Mouse (Mus musculus): ENCODE measurements around the gene Rph3al. TPM values are rescaled to one million over a fixed set of nuclear protein-coding genes. Genes with fewer than 3 reads are reported as not detected.

The Rph3al gene
- polyA plus RNA-seq, 1 experiment from 2014 or later = 11.2 TPM

GRCm38 (mm10) chr11:75909702-75910429, 28.4 kb downstream of the Rph3al start:
- no peaks in the 10 kb centered on the region for H3K36me3 ChIP-seq (ENCODE audit: control insufficient read depth, insufficient read depth, low read length)
- no peak overlapping the region for H3K27ac ChIP-seq (replicated peaks)
- ATAC-seq (ENCODE audit: low FRiP score, low TSS enrichment) (no peak), DNase-seq (ENCODE audit: low spot score) (no peak)
- H3K4me3 ChIP-seq (ENCODE audit: low read depth, low read length) = no peak overlapping the region
- no peaks in the 10 kb centered on the region for H3K27me3 ChIP-seq (ENCODE audit: control insufficient read depth, insufficient read depth, low read length)
- H3K9ac ChIP-seq (ENCODE audit: low read length) = no peak overlapping the region
- H3K4me2 ChIP-seq (replicated peaks; ENCODE audit: low read depth) = no peak overlapping the region
- WGBS = 89% methylated on average over 8 of the region's 9 CpGs
- no peaks in the 10 kb centered on the region; the same call in 1 of the 2 replicates for H3K4me1 ChIP-seq (replicated peaks; ENCODE audit: control insufficient read depth, insufficient read depth)
- no peaks in the 10 kb centered on the region for H3K9me3 ChIP-seq (ENCODE audit: control insufficient read depth, low read length)
- TF ChIP-seq EP300 (optimal IDR thresholded peaks at IDR 0.05) = no peak
- TF ChIP-seq CTCF (IDR thresholded peaks at IDR 0.05; ENCODE audit: low read depth) = no peak

GRCm38 (mm10) chr11:75907406-75907805, 30.8 kb downstream of the Rph3al start:
- Histone ChIP-seq H3K27ac (replicated peaks) (no peak overlapping the region), H3K27me3 (ENCODE audit: control insufficient read depth, insufficient read depth, low read length) (no peaks in the 10 kb centered on the region), H3K4me2 (replicated peaks; ENCODE audit: low read depth) (no peak overlapping the region), H3K36me3 (ENCODE audit: control insufficient read depth, insufficient read depth, low read length) (no peaks in the 10 kb centered on the region), H3K4me1 (replicated peaks; ENCODE audit: control insufficient read depth, insufficient read depth) (peaks cover 4% of the 10 kb centered on the region), H3K9me3 (ENCODE audit: control insufficient read depth, low read length) (no peaks in the 10 kb centered on the region), H3K9ac (ENCODE audit: low read length) (no peak overlapping the region), H3K4me3 (ENCODE audit: low read depth, low read length) (no peak overlapping the region)
- no peak for DNase-seq (ENCODE audit: low spot score)
- no peak for ATAC-seq (ENCODE audit: low FRiP score, low TSS enrichment)
- TF ChIP-seq EP300 (optimal IDR thresholded peaks at IDR 0.05) = no peak
- no peak for TF ChIP-seq CTCF (IDR thresholded peaks at IDR 0.05; ENCODE audit: low read depth)
- WGBS = 82% methylated on average over 4 of the region's 4 CpGs

GRCm38 (mm10) chr11:75906556-75906955, 31.7 kb downstream of the Rph3al start:
- no peak overlapping the region for H3K4me3 ChIP-seq (ENCODE audit: low read depth, low read length)
- no peaks in the 10 kb centered on the region for H3K36me3 ChIP-seq (ENCODE audit: control insufficient read depth, insufficient read depth, low read length)
- DNase-seq (ENCODE audit: low spot score) = no peak
- H3K4me1 ChIP-seq (replicated peaks; ENCODE audit: control insufficient read depth, insufficient read depth) = peaks cover 4% of the 10 kb centered on the region
- no peak overlapping the region for H3K9ac ChIP-seq (ENCODE audit: low read length)
- TF ChIP-seq EP300 (optimal IDR thresholded peaks at IDR 0.05) = no peak
- no peak for ATAC-seq (ENCODE audit: low FRiP score, low TSS enrichment)
- no peaks in the 10 kb centered on the region for H3K27me3 ChIP-seq (ENCODE audit: control insufficient read depth, insufficient read depth, low read length)
- H3K9me3 ChIP-seq (ENCODE audit: control insufficient read depth, low read length) = no peaks in the 10 kb centered on the region
- no peak overlapping the region for H3K4me2 ChIP-seq (replicated peaks; ENCODE audit: low read depth)
- no peak overlapping the region for H3K27ac ChIP-seq (replicated peaks)
- WGBS = 58% methylated on average over 12 of the region's 12 CpGs

GRCm38 (mm10) chr11:75904982-75905381, 33.2 kb downstream of the Rph3al start:
- H3K4me2 ChIP-seq (replicated peaks; ENCODE audit: low read depth) = no peak overlapping the region
- no peak overlapping the region for H3K9ac ChIP-seq (ENCODE audit: low read length)

GRCm38 (mm10) chr11:75904501-75904900, 33.7 kb downstream of the Rph3al start:
- Histone ChIP-seq H3K4me3 (ENCODE audit: low read depth, low read length) (no peak overlapping the region), H3K9ac (ENCODE audit: low read length) (no peak overlapping the region), H3K27me3 (ENCODE audit: control insufficient read depth, insufficient read depth, low read length) (no peaks in the 10 kb centered on the region), H3K27ac (replicated peaks) (0 out of 2 replicates have a peak overlapping the region, but pooled peaks have one; percentile 49), H3K4me2 (replicated peaks; ENCODE audit: low read depth) (no peak overlapping the region), H3K4me1 (replicated peaks; ENCODE audit: control insufficient read depth, insufficient read depth) (peaks cover 4% of the 10 kb centered on the region), H3K36me3 (ENCODE audit: control insufficient read depth, insufficient read depth, low read length) (no peaks in the 10 kb centered on the region), H3K9me3 (ENCODE audit: control insufficient read depth, low read length) (no peaks in the 10 kb centered on the region)
- peak; percentile 31 for ATAC-seq (ENCODE audit: low FRiP score, low TSS enrichment)
- no peak for DNase-seq (ENCODE audit: low spot score)
- 25% methylated on average over 5 of the region's 5 CpGs for WGBS
- no peak for TF ChIP-seq EP300 (optimal IDR thresholded peaks at IDR 0.05)
- no peak for TF ChIP-seq CTCF (IDR thresholded peaks at IDR 0.05; ENCODE audit: low read depth)

More at GRCm38 (mm10) chr11:75904982-75905381, 33.2 kb downstream of the Rph3al start:
- Histone ChIP-seq H3K9me3 (ENCODE audit: control insufficient read depth, low read length) (no peaks in the 10 kb centered on the region), H3K27ac (replicated peaks) (0 out of 2 replicates have a peak overlapping the region, but pooled peaks have one; percentile 49), H3K4me1 (replicated peaks; ENCODE audit: control insufficient read depth, insufficient read depth) (peaks cover 4% of the 10 kb centered on the region), H3K27me3 (ENCODE audit: control insufficient read depth, insufficient read depth, low read length) (no peaks in the 10 kb centered on the region), H3K4me3 (ENCODE audit: low read depth, low read length) (no peak overlapping the region), H3K36me3 (ENCODE audit: control insufficient read depth, insufficient read depth, low read length) (no peaks in the 10 kb centered on the region)
- 29% methylated on average over 6 of the region's 6 CpGs for WGBS
- ATAC-seq (ENCODE audit: low FRiP score, low TSS enrichment) (peak; percentile 62), DNase-seq (ENCODE audit: low spot score) (peak; percentile 42)
- no peak for TF ChIP-seq EP300 (optimal IDR thresholded peaks at IDR 0.05)

GRCm38 (mm10) chr11:75903486-75903885, 34.7 kb downstream of the Rph3al start:
- peaks cover 4% of the 10 kb centered on the region for H3K4me1 ChIP-seq (replicated peaks; ENCODE audit: control insufficient read depth, insufficient read depth)
- H3K27me3 ChIP-seq (ENCODE audit: control insufficient read depth, insufficient read depth, low read length) = no peaks in the 10 kb centered on the region
- H3K9ac ChIP-seq (ENCODE audit: low read length) = no peak overlapping the region
- no peak overlapping the region for H3K4me3 ChIP-seq (ENCODE audit: low read depth, low read length)
- H3K9me3 ChIP-seq (ENCODE audit: control insufficient read depth, low read length) = no peaks in the 10 kb centered on the region
- WGBS = 82% methylated on average over 3 of the region's 3 CpGs
- peak; percentile 58 for DNase-seq (ENCODE audit: low spot score)
- TF ChIP-seq EP300 (optimal IDR thresholded peaks at IDR 0.05) (no peak), CTCF (IDR thresholded peaks at IDR 0.05; ENCODE audit: low read depth) (peak; percentile 80)
- H3K27ac ChIP-seq (replicated peaks) = no peak overlapping the region
- no peaks in the 10 kb centered on the region for H3K36me3 ChIP-seq (ENCODE audit: control insufficient read depth, insufficient read depth, low read length)
- no peak overlapping the region for H3K4me2 ChIP-seq (replicated peaks; ENCODE audit: low read depth)
- no peak for ATAC-seq (ENCODE audit: low FRiP score, low TSS enrichment)
